Mouse (Mus musculus): ENCODE results near the gene Ebf3.
A peak's percentile ranks its signal among the peaks of the same experiment; 100 is the strongest.

Ebf3 gene

GRCm38 (mm10) chr7:137313904-137314691 lies at the start of gene Ebf3:
Gene Ebf3 (minus strand): TSS chr7:137314445.
- peak in 1 of 2 experiments; percentile 32 for DNase-seq (ENCODE audit: low spot score in 2 of 2)

- no peak for DNase-seq (ENCODE audit: low spot score in 2 of 2)
Observed at GRCm38 (mm10) chr7:137346860-137347259, 32.6 kb upstream of the Ebf3 start.

DNA sequence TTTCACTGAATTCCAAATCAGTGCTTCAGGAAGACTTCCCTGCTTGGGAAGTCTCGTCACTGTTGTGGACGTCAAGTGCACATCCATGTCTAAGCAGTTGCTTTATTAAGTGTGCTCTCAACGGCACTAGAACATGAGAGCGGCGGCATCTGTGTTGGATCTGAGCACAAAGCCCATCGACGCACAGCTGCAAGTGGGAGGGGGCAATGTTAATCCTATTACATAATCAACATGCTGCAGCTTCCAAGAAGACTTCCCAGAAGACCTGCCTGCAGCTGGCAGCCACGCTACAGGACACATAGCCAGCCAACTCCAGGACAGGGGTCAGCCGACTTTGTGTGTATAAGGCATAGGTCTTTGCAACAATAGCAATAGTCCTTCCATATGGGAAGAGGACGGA lies 31.8 kb upstream of the Ebf3 start:
- no peak for DNase-seq (ENCODE audit: low spot score in 2 of 2)

DNA sequence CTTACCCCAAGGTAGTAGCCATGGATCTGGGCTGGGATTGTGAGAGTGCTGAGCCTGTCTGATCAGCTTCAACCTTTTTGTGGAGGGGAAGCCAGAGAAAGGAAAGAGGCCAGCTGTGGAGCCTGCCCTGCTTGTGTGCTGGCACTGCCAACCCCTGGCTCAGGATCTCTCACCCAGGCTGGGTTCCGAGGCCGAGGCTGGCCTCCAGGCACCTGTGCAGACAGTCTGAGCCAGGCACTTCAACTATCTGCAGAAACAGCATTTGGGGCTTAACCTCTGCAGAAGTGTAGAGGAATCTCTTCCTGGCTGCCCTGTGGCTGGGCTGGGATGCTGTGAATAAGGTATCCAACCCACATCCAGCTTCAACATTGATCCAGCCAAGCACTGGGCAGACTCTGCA lies 19.7 kb upstream of the Ebf3 start:
- DNase-seq (ENCODE audit: low spot score in 2 of 2): no peak

DNA sequence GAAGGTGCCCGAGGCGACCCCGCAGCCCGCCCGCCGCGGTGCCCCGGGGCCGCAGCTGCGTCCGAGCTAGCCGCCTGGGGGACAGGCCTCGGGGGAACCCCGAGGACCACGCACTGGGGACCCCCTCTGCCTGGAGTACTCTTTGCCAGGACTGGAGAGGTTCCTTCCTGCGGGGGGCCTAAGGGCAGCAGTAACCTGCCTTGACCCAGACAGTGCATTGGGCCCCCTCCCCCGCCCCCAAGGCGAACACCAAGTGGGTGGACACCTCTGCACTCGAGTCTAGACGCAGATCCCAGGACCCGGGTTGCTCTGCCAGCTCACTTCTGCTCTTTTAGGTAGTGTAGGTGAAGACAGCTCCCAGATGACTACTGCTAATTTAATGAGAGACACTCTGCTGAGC lies 8.7 kb upstream of the Ebf3 start:
- no peak for DNase-seq (ENCODE audit: low spot score in 2 of 2)

- DNase-seq (ENCODE audit: low spot score in 2 of 2): no peak
Observed at GRCm38 (mm10) chr7:137321961-137322784, 7.9 kb upstream of the Ebf3 start.

DNA sequence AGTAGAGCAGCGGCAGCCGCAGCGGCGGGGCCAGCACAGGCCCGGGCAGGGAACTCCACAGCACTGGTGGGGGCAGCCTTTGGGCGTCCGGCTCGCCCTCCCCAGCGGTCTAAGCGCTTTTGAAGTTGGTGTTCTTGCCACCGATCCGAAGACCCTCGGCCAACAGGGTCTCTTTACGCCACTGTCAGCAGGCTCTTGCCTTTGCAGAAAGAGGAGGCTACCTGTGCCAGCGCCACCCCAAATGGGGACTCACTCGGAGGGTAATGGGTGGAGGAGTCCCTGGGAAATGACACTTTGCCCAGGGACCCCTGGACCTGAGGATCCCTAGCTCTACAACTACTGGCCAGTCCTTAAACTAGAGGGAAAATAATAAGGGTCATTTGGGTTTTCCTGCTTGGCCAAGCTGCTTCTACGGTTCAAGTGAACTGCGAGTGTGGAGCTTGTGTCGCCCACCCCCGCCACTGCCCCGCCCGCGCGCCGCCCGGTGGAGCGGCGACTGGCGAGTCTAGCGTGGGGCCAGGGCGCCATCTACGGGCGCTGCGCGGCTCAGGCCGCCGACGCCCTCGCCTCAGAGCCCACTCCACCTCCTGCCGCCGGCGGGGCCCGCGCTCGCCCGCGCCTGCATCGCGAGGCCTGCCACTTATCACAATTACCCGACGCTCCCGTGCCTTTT lies 7.0 kb upstream of the Ebf3 start:
- peak in 1 of 2 experiments; percentile 23 for DNase-seq (ENCODE audit: low spot score in 2 of 2)

DNA sequence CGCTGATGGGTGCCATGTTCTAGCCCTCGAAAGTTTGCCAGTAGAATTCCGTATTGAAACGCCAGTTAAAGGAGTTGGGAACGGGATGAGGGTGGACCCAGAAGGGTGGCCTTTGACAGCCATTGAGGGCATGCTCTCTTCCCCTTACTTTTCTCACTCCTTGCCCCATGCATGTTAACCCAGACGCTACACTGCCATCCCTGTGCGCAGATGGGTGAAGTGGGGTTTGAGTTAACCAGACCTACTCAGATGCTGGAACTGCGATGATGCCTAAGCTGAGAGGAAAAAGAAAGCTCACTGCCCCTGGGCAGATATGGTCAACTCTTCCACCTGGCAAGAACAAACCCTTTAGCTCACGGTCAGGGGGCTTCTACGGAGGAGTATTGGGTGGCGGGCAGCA lies 6.1 kb upstream of the Ebf3 start:
- no peak for DNase-seq (ENCODE audit: low spot score in 2 of 2)

DNA sequence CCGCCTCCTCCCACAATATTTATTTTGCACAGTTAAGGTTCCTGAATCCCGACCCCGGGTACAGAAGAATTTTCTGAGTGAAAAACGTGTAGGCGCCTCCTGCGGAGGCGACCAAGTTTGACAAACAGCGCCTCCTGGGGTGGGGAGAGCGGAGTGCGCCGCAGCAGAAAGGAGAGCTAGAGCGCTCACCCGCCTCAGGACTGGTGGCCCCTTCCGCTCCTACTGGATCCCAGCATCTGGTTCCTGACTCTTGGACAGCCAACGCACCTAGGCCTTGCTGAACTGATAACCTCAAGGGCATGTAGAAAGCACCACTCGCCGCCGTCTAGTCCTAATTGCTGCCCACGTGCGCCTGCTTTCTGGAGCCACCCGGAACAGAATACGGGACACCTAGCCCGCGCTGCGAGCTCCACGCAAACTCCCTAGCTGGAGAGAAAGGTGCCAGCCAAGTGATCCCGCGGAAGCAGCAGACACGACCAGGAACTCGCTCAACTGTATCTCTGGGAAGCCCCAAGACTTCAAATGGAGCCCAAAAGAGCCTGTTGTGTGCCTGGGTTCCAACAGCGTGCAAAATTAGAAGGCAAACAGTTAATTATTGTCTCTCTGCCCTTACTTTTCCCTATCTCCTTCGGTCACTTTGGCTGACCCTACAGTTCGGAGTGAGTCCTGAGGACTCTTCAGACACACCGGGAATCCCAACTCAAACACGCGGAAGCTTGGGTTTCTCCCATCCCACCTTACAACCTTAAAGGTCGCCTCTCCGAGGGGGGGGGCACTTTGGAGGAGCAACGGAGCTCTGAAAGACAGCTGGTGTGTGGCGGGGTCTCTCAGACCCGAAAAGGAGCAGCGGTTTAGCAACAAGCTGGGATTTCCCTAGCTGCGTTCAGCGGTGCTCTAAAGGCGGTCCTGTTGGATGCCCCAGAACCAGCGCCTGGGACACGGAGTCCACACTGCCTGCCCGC lies 5.0 kb upstream of the Ebf3 start:
- no peak for DNase-seq (ENCODE audit: low spot score in 2 of 2)

- no peak for DNase-seq (ENCODE audit: low spot score in 2 of 2)
Observed at GRCm38 (mm10) chr7:137318383-137318775, 4.1 kb upstream of the Ebf3 start.

DNA sequence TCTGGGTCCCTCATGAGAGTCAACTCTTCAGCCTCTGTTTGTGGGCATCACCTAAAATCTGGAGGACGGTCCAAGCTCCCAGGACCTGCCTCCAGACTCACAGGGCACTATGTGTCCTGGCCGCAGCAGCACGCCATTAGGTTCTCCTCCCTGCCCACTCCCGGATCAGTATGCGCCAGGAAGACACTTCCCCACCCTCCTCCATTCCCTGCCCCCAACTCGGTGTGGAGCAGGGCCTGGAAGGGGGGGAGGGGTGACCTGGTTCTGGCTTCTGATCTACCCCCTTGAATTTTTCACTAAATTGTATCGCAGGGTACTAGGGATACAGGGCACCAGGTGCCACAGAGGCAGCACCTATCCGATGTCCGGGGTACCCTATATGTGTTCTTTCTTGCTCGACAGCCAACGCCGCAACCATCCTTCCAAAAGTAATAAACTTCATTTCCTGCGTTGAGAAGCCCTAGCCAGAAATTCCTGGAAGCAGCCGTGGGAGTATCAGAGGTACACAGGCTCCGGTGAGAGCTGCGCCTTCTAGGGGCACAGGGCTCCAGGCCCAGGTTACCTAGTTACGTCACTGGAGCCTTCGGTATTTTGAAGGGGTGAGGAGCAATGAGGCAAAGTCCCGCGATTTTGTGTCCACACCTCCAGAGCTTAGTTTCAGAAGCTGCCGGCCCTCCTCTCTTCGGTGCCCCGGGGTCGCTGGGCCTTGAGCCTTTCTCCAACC lies 3.6 kb upstream of the Ebf3 start:
- DNase-seq (ENCODE audit: low spot score in 2 of 2): no peak

GRCm38 (mm10) chr7:137316926-137317658 lies 2.8 kb upstream of the Ebf3 start:
- DNase-seq (ENCODE audit: low spot score in 2 of 2): no peak

- no peak for DNase-seq (ENCODE audit: low spot score in 2 of 2)
Observed at GRCm38 (mm10) chr7:137316181-137316925, 2.1 kb upstream of the Ebf3 start.

GRCm38 (mm10) chr7:137315544-137315940 lies 1.3 kb upstream of the Ebf3 start:
- DNase-seq (ENCODE audit: low spot score in 2 of 2): no peak

DNA sequence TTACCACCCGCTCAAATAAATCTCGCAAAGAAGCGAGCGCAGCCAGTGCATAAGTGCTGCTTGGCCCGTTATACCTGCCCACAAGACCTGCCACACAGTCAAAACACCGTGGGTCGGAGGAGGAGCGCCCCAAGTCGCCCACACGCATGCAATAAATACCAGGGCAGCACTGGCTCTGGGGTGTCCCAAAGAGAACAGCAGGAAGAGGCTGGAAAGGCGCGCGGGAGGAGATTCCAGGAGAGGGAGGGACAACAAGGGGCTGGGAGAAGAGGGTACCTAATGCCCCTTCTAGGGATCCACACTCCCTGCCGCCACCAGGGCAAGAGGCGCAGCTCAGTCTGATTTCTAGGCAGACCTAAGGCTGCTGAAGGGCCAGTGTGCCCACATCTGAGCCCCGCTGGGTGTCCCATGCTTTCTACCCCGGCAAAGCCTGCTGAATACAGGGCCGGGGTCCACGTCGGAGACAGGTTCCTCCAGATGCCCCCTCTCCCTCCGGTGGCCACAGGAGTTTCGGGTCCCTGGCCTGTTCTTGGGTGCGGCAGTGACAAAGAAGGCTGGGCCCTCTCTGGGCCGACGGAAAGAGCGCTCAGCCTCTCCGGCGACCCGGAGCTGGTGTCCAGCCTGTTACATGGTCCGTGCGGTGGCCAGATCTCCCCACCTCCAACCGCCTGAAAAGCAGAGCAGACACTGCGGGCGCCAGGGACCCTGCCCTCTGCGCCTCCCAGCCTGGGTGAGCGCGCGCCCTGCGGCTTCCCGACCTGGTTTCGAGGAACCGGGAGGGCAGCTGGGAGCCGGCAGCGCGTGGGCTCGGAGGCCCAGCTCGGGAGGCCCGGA lies 682 bp upstream of the Ebf3 start:
- no peak for DNase-seq (ENCODE audit: low spot score in 2 of 2)

DNA sequence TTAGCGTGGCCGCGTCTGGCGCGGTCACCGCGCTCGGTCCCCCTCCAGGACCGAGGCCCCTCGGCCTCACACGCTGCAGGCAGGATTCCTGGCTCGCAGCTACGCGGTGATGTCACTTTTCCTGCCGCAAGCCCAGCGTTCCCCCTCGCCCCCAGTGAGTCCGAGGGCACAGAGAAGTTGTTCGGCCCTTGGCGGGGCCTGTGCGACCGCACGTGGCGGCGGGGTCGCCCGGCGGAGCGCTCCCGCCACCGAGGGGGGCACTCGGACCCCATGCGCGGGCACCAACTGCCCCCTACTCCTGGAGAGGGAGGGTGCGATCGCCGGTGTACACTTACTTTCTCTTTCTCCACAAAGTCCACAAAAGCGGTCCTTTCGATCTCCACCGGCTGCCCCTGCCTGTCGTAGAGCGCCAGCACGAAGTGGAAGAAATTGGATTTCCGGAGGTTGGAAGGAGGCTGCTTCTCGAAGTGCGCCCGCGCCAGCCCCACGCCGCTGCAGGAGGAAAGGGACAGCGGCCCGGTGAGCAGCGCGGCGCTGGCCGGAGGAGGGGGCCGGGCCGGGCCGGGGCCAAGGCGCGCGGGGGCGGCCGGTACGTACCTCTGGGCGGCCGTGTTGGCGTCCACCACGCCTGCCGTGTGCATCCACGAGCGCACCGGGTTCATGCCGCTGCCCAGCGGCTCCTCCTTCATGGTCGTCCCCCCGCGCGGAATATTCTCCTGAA lies 902 bp downstream of the Ebf3 start:
- DNase-seq (ENCODE audit: low spot score in 2 of 2): no peak

DNA sequence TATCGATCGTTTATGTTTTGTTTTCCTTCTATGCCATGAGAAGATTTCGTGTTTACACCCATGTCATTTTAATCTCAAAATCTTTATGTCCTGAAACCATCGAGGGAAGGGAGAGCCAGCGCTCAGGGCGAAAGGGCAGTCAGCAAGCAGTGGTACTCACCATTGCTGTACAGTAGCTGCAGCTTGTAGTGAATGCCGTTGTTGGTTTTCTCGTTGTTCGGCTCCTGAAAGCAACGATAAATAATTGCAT lies 1.4 kb downstream of the Ebf3 start:
- no peak for DNase-seq (ENCODE audit: low spot score in 2 of 2)

All from natural killer cell, adult 2 months (primary cell).